Mouse (Mus musculus) urinary bladder, postnatal 36 days (tissue): ENCODE measurements at regions not wholly inside any gene's neighbourhood (a gene's known extent, or its start where the extent isn't known, plus 50 kb on each side); places are given as distances from the start of the nearest gene placed in this dataset.

Source experiments
- DNase-seq, 2 experiments: peaks; one replicate each; pipeline ENCODE4 v3.0.0; 2022; ENCODE audit warnings: low spot score in 2 of 2, mixed read lengths in 1 of 2

GRCm38 (mm10) chr15:61599734-61600133 lies 676.9 kb upstream of the A1bg start:
- DNase-seq: no peak

GRCm38 (mm10) chr15:61596318-61596717 lies 673.5 kb upstream of the A1bg start:
- DNase-seq: no peak

GRCm38 (mm10) chr15:61588956-61589355 lies 666.1 kb upstream of the A1bg start:
- no peak for DNase-seq

- no peak for DNase-seq
Observed at GRCm38 (mm10) chr15:61582335-61582734, 659.5 kb upstream of the A1bg start.

- DNase-seq: no peak
Observed at GRCm38 (mm10) chr15:61563347-61563746, 640.5 kb upstream of the A1bg start.

GRCm38 (mm10) chr15:61562252-61562651 lies 639.4 kb upstream of the A1bg start:
- peak in 1 of 2 experiments; percentile 14 for DNase-seq

- no peak for DNase-seq
Observed at GRCm38 (mm10) chr15:61553908-61554307, 631.1 kb upstream of the A1bg start.

GRCm38 (mm10) chr15:61553081-61553680 lies 630.4 kb upstream of the A1bg start:
- no peak for DNase-seq

- DNase-seq: no peak
Observed at GRCm38 (mm10) chr15:61551206-61551605, 628.4 kb upstream of the A1bg start.

- no peak for DNase-seq
Observed at GRCm38 (mm10) chr15:61548400-61548799, 625.6 kb upstream of the A1bg start.

GRCm38 (mm10) chr15:61546608-61547007 lies 623.8 kb upstream of the A1bg start:
- DNase-seq: no peak

GRCm38 (mm10) chr15:61544074-61544473 lies 621.3 kb upstream of the A1bg start:
- no peak for DNase-seq

- no peak for DNase-seq
Observed at GRCm38 (mm10) chr15:61541643-61542042, 618.8 kb upstream of the A1bg start.

- no peak for DNase-seq
Observed at GRCm38 (mm10) chr15:61540753-61541421, 618.1 kb upstream of the A1bg start.

- DNase-seq: no peak
Observed at GRCm38 (mm10) chr15:61538930-61539329, 616.1 kb upstream of the A1bg start.

GRCm38 (mm10) chr15:61538169-61538755 lies 615.5 kb upstream of the A1bg start:
- DNase-seq: no peak

GRCm38 (mm10) chr15:61536332-61536716 lies 613.5 kb upstream of the A1bg start:
- no peak for DNase-seq

- DNase-seq: no peak
Observed at GRCm38 (mm10) chr15:61535644-61536331, 613.0 kb upstream of the A1bg start.

- DNase-seq: no peak
Observed at GRCm38 (mm10) chr15:61535180-61535579, 612.4 kb upstream of the A1bg start.

GRCm38 (mm10) chr15:61532808-61533207 lies 610.0 kb upstream of the A1bg start:
- DNase-seq: no peak

- DNase-seq: no peak
Observed at GRCm38 (mm10) chr15:61532040-61532439, 609.2 kb upstream of the A1bg start.

GRCm38 (mm10) chr15:61523036-61523435 lies 600.2 kb upstream of the A1bg start:
- no peak for DNase-seq

GRCm38 (mm10) chr15:61517265-61517664 lies 594.5 kb upstream of the A1bg start:
- DNase-seq: no peak
